Mouse (Mus musculus) liver, embryonic 14.5 days (tissue): ENCODE measurements at regions not wholly inside any gene's neighbourhood (a gene's known extent, or its start where the extent isn't known, plus 50 kb on each side); places are given as distances from the start of the nearest gene placed in this dataset.

Experiments
- ATAC-seq: fragments of 200-750 bp; cut with Nextera tagmentation; 2 replicates; pipeline ENCODE4 v1.8.0; 2017; ENCODE audit warnings: moderate number of reproducible peaks, mild to moderate bottlenecking, moderate library complexity; ENCODE audit not compliant: insufficient read depth
- DNase-seq, 3 experiments: peaks; one replicate each; pipeline ENCODE4 v3.0.0-alpha.2; 2012 to 2013; ENCODE audit warnings: low read depth in 3 of 3, low spot score in 3 of 3
- H3K27ac ChIP-seq: fragments of 300-500 bp; sonication (generic); 2 replicates; pipeline ENCODE4 v1.5.1; 2014; ENCODE audit warnings: moderate library complexity, mild to moderate bottlenecking, control low read depth, inconsistent platforms
- H3K27me3 ChIP-seq: fragments of 300-500 bp; sonication (generic); 2 replicates; pipeline ENCODE4 v1.6.1; 2014; ENCODE audit warnings: mild to moderate bottlenecking, low read length, moderate library complexity; ENCODE audit not compliant: control insufficient read depth, insufficient read depth
- H3K36me3 ChIP-seq: fragments of 300-500 bp; sonication (generic); replicated peaks from 2 replicates; pipeline ENCODE4 v1.6.1; 2014; ENCODE audit warnings: low read depth; ENCODE audit not compliant: control insufficient read depth, insufficient read depth
- H3K4me1 ChIP-seq, 2 experiments: fragments of 200-500 bp in 1 of 2; fragments of 300-500 bp in 1 of 2; sonication (generic) in 1 of 2; replicated peaks; 2 replicates each; pipeline ENCODE4 v1.6.1; 2012 to 2014; ENCODE audit warnings: antibody characterized with exemption in 1 of 2, inconsistent platforms in 1 of 2, low read length in 1 of 2; ENCODE audit not compliant: control insufficient read depth in 2 of 2, insufficient read depth in 2 of 2
- H3K4me2 ChIP-seq: fragments of 300-500 bp; sonication (generic); 2 replicates; pipeline ENCODE4 v1.6.1; 2014; ENCODE audit warnings: low read depth, mild to moderate bottlenecking, control low read depth, moderate library complexity
- H3K4me3 ChIP-seq, 2 experiments: fragments of 200-500 bp in 1 of 2; fragments of 300-500 bp in 1 of 2; sonication (generic) in 1 of 2; 2 replicates each; pipeline ENCODE4 v1.5.1; 2012 to 2014; ENCODE audit warnings: low read depth in 2 of 2, low read length in 2 of 2, mild to moderate bottlenecking in 2 of 2, control low read depth in 1 of 2, inconsistent platforms in 1 of 2, moderate library complexity in 1 of 2; ENCODE audit not compliant: insufficient read depth in 1 of 2
- H3K9ac ChIP-seq: fragments of 300-500 bp; sonication (generic); replicated peaks from 2 replicates; pipeline ENCODE4 v1.6.1; 2014; ENCODE audit warnings: mild to moderate bottlenecking, control low read depth, moderate library complexity
- H3K9me3 ChIP-seq: fragments of 300-500 bp; sonication (generic); 2 replicates; pipeline ENCODE4 v1.6.1; 2016; ENCODE audit warnings: low read length, mixed read lengths; ENCODE audit not compliant: control insufficient read depth
- CTCF ChIP-seq: IDR thresholded peaks from 2 replicates; pipeline ENCODE4 v1.5.1; 2016; ENCODE audit warnings: antibody characterized with exemption, low read depth, control low read depth
- EP300 ChIP-seq: IDR thresholded peaks from 2 replicates; pipeline ENCODE4 v1.6.1; 2016; ENCODE audit warnings: antibody characterized with exemption, low read depth
- WGBS: fragments of 180-500 bp; shearing (Covaris S2); extraction: QIAGEN DNeasy Blood & Tissue Kit; methylation state at CpG from one replicate; pipeline ENCODE4 v1.1.7; 2014; ENCODE audit not compliant: insufficient replicate concordance; 5-methylcytosine and 5-hydroxymethylcytosine counted together

DNA sequence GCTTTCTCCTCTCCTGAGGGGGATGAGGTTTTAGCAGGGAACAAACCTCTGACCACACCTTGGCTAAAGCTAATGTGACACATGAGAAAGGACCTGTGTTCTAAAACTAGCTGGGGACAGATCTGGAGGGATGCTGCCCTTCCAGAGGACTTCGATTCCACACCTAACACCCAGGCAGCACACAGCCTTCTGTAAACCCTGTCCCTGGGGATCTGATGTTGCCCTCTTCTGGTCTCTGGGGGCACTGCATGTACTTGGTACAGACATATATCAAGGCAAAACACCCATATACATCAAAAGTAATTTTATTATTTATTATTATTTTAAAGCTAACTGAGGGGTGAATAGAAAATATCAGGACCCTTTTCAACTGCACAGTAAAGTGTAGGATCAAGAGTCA is 65.0 kb upstream of the Sfrp2 start:
- H3K27me3 ChIP-seq: no peaks in the 10 kb centered on the region
- H3K4me3 ChIP-seq: no peak overlapping the region
- no peak overlapping the region for H3K27ac ChIP-seq
- DNase-seq (no peak), ATAC-seq (no peak)
- H3K36me3 ChIP-seq: no peaks in the 10 kb centered on the region
- H3K4me1 ChIP-seq: no peaks in the 10 kb centered on the region
- H3K9me3 ChIP-seq: no peaks in the 10 kb centered on the region
- H3K4me2 ChIP-seq: no peak overlapping the region
- H3K9ac ChIP-seq: no peak overlapping the region
- WGBS: 32% methylated on average over 1 of the region's 1 CpGs
- TF ChIP-seq CTCF (peak; percentile 58), EP300 (no peak)

DNA sequence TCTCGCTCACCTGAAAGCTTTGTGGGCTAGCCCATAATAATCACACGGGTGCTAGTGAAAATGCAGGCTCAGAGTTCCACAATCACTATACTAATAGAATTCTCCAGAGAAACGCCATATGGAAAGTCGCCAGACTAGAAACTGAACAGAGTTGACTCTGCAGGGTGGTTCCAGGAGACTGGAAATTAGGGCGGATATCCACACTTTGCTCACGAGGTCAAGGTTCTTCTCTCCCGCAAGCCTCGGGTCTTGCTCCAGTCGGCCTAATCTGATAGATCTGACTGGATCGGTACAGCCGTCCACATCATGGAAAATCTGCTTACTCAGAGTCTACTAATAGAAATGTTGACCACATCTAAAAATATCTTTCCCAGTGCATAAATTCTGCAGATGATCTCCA is 61.6 kb upstream of the Sfrp2 start:
- peaks cover 0 to 4% of the 10 kb centered on the region in 2 experiments; a peak in 1 of 4 replicates for H3K4me1 ChIP-seq
- no peak overlapping the region for H3K4me2 ChIP-seq
- H3K27me3 ChIP-seq: no peaks in the 10 kb centered on the region
- H3K27ac ChIP-seq: no peak overlapping the region
- H3K9me3 ChIP-seq: no peaks in the 10 kb centered on the region
- no peak overlapping the region for H3K4me3 ChIP-seq
- no peaks in the 10 kb centered on the region for H3K36me3 ChIP-seq
- no peak for DNase-seq
- no peak for TF ChIP-seq CTCF
- TF ChIP-seq EP300: no peak
- ATAC-seq: no peak
- WGBS: 49% methylated on average over 11 of the region's 11 CpGs
- H3K9ac ChIP-seq: no peak overlapping the region

DNA sequence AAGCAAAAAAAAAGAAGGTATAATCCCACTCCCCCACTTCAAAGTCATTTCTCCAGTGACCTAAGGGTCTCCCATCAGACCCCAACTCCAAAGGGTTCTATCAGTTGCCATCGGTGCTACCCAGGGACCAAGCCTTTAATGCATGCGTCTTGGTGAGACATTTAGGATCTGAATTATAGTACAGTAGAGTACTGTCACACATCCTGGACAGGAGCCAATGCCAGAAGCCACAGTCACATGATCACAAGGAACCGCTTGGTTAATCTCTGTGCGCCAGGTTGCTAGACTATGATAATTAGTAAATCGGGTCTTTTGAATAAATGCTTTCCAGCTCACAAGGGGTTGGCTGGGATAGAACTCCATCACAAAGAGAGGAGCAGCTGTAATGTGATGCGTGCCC is 60.9 kb upstream of the Sfrp2 start:
- Histone ChIP-seq H3K27ac (no peak overlapping the region), H3K27me3 (no peaks in the 10 kb centered on the region), H3K4me3 (no peak overlapping the region), H3K4me1 (peaks cover 0 to 4% of the 10 kb centered on the region in 2 experiments; a peak in 1 of 4 replicates), H3K4me2 (no peak overlapping the region), H3K36me3 (no peaks in the 10 kb centered on the region), H3K9me3 (no peaks in the 10 kb centered on the region), H3K9ac (no peak overlapping the region)
- WGBS: 75% methylated on average over 6 of the region's 6 CpGs
- ATAC-seq: no peak
- no peak for TF ChIP-seq CTCF
- no peak for TF ChIP-seq EP300
- DNase-seq: no peak

DNA sequence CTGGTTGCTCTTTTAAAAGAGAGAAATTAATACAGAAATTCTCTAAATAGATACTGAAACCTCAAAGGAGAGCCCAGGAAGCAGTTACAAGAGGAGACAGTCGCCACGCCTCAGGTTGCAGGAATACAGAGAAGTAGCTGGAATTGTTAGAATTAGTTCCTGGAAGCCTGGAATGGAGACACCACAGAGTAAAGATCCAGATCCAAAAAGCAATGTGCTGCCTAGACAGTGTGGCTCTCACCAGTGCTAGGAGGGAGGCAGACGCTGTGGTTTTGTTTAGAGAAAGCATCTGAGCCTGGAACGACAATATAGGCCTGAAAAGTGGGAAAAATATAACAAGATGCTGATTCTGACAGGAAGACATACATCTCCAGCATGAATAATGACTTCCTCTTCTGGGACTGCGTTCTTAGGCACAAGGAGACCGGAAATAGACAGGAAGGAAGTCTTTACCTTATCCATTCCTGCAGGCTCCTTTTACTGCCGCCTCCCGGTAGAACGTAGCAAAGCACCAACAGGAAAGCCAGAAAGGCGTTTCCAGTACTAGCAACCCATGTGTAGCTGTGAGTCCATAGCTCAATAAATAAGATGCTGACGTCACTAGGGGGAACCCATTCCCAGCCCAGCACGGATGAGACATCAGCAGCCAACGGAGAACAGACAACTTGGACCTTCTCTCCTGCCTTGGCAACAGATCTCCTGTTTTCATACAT is 59.4 kb upstream of the Sfrp2 start:
- no peaks in the 10 kb centered on the region for H3K27me3 ChIP-seq
- H3K9ac ChIP-seq: no peak overlapping the region
- no peaks in the 10 kb centered on the region for H3K36me3 ChIP-seq
- no peak overlapping the region for H3K4me3 ChIP-seq
- ATAC-seq (peak; percentile 28; the same call in 1 of the 2 replicates), DNase-seq (peak in 2 of 3 experiments; percentile 4 to 19)
- no peaks in the 10 kb centered on the region for H3K9me3 ChIP-seq
- peaks cover 0 to 4% of the 10 kb centered on the region in 2 experiments; a peak in 1 of 4 replicates for H3K4me1 ChIP-seq
- H3K4me2 ChIP-seq: no peak overlapping the region; the same call in 1 of the 2 replicates
- TF ChIP-seq CTCF (peak; percentile 36), EP300 (no peak)
- 11% methylated on average over 13 of the region's 13 CpGs for WGBS
- no peak overlapping the region for H3K27ac ChIP-seq

DNA sequence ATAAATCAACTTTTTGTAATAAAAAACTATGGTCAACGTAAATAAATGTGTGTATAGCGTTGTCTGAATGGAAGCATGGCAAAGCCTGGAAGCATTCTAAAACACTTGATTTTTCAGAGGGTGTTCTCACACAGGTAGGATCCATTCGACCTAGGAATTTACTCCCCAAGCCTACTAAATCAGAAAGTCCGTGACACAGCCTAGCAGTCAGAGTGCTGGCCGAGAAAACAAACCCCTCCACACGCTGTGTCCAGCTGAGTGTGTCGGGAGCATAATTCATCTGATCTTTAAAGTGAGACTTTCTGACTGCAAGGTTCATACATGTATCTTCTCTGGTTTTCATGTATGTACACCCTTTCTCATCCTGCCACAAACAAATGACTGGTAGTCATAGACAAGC is 58.8 kb upstream of the Sfrp2 start:
- ATAC-seq: no peak
- WGBS: 62% methylated on average over 7 of the region's 7 CpGs
- TF ChIP-seq CTCF (no peak), EP300 (no peak)
- no peaks in the 10 kb centered on the region for H3K36me3 ChIP-seq
- peaks cover 0 to 4% of the 10 kb centered on the region in 2 experiments; a peak in 1 of 4 replicates for H3K4me1 ChIP-seq
- no peak for DNase-seq
- H3K9me3 ChIP-seq: no peaks in the 10 kb centered on the region
- H3K4me2 ChIP-seq: no peak overlapping the region
- no peak overlapping the region for H3K9ac ChIP-seq
- H3K27ac ChIP-seq: no peak overlapping the region
- H3K4me3 ChIP-seq: no peak overlapping the region
- H3K27me3 ChIP-seq: no peaks in the 10 kb centered on the region
